Mouse (Mus musculus): ENCODE results near the gene Gpbar1. TPM values are rescaled to one million over a fixed set of nuclear protein-coding genes. Genes with fewer than 3 reads are reported as not detected.

Gene Gpbar1
- total RNA-seq, 1 experiment, result 0.45 TPM

DNA sequence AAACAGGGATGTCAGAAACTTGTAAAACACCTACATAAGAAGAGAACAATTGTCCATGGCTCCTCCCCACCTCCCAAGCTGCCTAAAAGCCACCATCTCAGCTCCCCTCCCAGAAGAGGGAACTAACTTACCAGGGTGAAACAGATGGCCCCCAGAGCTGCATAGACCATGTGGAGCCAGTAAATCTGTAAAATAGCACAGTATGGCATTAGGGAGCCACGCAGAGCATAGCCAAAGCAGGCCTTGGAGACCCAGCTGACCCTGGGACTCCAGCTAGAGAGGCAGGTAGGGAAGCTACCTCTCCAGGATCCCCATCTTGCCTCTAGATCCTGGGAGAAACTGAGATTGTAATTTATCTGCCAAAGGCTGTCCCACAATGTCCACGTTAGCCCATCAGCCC is 11.4 kb downstream of the Gpbar1 start:
- TF ChIP-seq HCFC1 (IDR thresholded peaks at IDR 0.05; ENCODE audit: borderline replicate concordance, insufficient read depth, low read length), result no peak
- no peak for TF ChIP-seq CHD2 (IDR thresholded peaks at IDR 0.05; ENCODE audit: low read depth, low read length)
- no peak for TF ChIP-seq ZNF384 (IDR thresholded peaks at IDR 0.05; ENCODE audit: low read depth, low read length)
- no peak for TF ChIP-seq MAFK (IDR thresholded peaks at IDR 0.05; ENCODE audit: insufficient read depth, low read depth, low read length)
- TF ChIP-seq ZC3H11A (IDR thresholded peaks at IDR 0.05; ENCODE audit: borderline replicate concordance, low read depth, low read length), result no peak
- H3K9ac ChIP-seq (ENCODE audit: insufficient read depth, low read depth, low read length, poor library complexity, severe bottlenecking), result no peak overlapping the region
- H3K36me3 ChIP-seq (ENCODE audit: control insufficient read depth, insufficient read depth, low read length, poor library complexity, severe bottlenecking), result peaks cover 46% of the 10 kb centered on the region
- no peak for DNase-seq (ENCODE audit: low read depth, low spot score)
- H3K4me1 ChIP-seq (ENCODE audit: control insufficient read depth in 2 of 2, insufficient read depth in 2 of 2, low read length in 2 of 2, poor library complexity in 1 of 2), result no peaks in the 10 kb centered on the region
- no peak overlapping the region for H3K4me3 ChIP-seq (ENCODE audit: insufficient read depth in 1 of 2, low read depth in 1 of 2, low read length in 2 of 2, poor library complexity in 1 of 2, severe bottlenecking in 1 of 2)
- no peaks in the 10 kb centered on the region for H3K9me3 ChIP-seq (ENCODE audit: control insufficient read depth, insufficient read depth, low read depth, low read length)
- no peak overlapping the region for H3K27ac ChIP-seq (ENCODE audit: insufficient read depth, low read depth, low read length, poor library complexity, severe bottlenecking)
- in situ Hi-C loops (cut with MboI; ENCODE audit: low sequenced_read_pairs in 2 of 2, unreplicated experiment in 2 of 2), result no loop called here

- H3K9ac ChIP-seq (ENCODE audit: insufficient read depth, low read depth, low read length, poor library complexity, severe bottlenecking), result no peak overlapping the region
- TF ChIP-seq CHD2 (IDR thresholded peaks at IDR 0.05; ENCODE audit: low read depth, low read length) (no peak), ZNF384 (IDR thresholded peaks at IDR 0.05; ENCODE audit: low read depth, low read length) (no peak), MAFK (IDR thresholded peaks at IDR 0.05; ENCODE audit: insufficient read depth, low read depth, low read length) (no peak)
- no peak overlapping the region for H3K27ac ChIP-seq (ENCODE audit: insufficient read depth, low read depth, low read length, poor library complexity, severe bottlenecking)
- DNase-seq (ENCODE audit: low read depth, low spot score), result no peak
- peaks cover 46% of the 10 kb centered on the region for H3K36me3 ChIP-seq (ENCODE audit: control insufficient read depth, insufficient read depth, low read length, poor library complexity, severe bottlenecking)
- H3K4me3 ChIP-seq (ENCODE audit: insufficient read depth in 1 of 2, low read depth in 1 of 2, low read length in 2 of 2, poor library complexity in 1 of 2, severe bottlenecking in 1 of 2), result no peak overlapping the region
- in situ Hi-C loops (cut with MboI; ENCODE audit: low sequenced_read_pairs in 2 of 2, unreplicated experiment in 2 of 2), result no loop called here
- H3K9me3 ChIP-seq (ENCODE audit: control insufficient read depth, insufficient read depth, low read depth, low read length), result no peaks in the 10 kb centered on the region
- H3K4me1 ChIP-seq (ENCODE audit: control insufficient read depth in 2 of 2, insufficient read depth in 2 of 2, low read length in 2 of 2, poor library complexity in 1 of 2), result no peaks in the 10 kb centered on the region
These were observed 11.8 kb downstream of the Gpbar1 start for GRCm38 (mm10) chr1:74290141-74290540.

DNA sequence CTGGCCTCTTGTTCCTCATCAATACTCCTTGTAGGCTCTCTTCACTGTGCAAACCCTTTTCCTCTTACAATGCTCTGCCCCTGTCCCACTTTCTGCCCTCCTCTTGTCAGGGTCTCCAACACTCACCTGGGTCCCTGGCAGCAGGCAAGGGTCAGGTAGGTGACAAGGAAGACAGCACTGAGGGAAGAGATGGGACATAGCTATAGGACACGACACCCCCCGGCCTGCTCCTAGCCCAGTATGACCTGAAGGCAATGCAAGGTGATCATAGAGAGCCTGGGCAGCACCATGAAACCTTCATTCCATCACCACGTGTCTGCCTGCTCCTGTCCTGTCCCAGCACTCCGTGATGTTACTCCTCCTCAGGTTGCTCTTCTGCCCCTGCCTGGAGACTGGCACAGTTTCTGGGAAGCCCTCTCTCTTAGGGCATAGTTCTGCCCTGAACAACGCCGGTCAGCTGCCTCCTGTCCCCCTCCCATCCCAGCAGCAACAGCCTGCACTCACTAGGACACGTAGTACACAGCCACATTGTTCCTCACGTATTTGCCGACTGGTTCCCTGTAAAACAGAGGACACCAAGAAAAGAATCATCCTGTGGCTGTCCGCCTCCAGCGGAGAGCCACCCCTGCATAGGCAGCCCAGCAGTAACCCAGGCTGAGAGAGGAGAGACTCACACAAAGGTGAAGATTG is 14.1 kb downstream of the Gpbar1 start:
- Histone ChIP-seq H3K9ac (ENCODE audit: insufficient read depth, low read depth, low read length, poor library complexity, severe bottlenecking) (no peak overlapping the region), H3K36me3 (ENCODE audit: control insufficient read depth, insufficient read depth, low read length, poor library complexity, severe bottlenecking) (peaks cover 46% of the 10 kb centered on the region), H3K27ac (ENCODE audit: insufficient read depth, low read depth, low read length, poor library complexity, severe bottlenecking) (no peak overlapping the region), H3K4me1 (ENCODE audit: control insufficient read depth in 2 of 2, insufficient read depth in 2 of 2, low read length in 2 of 2, poor library complexity in 1 of 2) (peaks cover 2 to 8% of the 10 kb centered on the region in 2 experiments; a peak in 2 of 4 replicates), H3K4me3 (ENCODE audit: insufficient read depth in 1 of 2, low read depth in 1 of 2, low read length in 2 of 2, poor library complexity in 1 of 2, severe bottlenecking in 1 of 2) (no peak overlapping the region), H3K9me3 (ENCODE audit: control insufficient read depth, insufficient read depth, low read depth, low read length) (no peaks in the 10 kb centered on the region)
- in situ Hi-C loops (cut with MboI; ENCODE audit: low sequenced_read_pairs in 2 of 2, unreplicated experiment in 2 of 2), result no loop called here
- no peak for TF ChIP-seq MAFK (IDR thresholded peaks at IDR 0.05; ENCODE audit: insufficient read depth, low read depth, low read length)
- no peak for TF ChIP-seq ZNF384 (IDR thresholded peaks at IDR 0.05; ENCODE audit: low read depth, low read length)
- TF ChIP-seq ZC3H11A (IDR thresholded peaks at IDR 0.05; ENCODE audit: borderline replicate concordance, low read depth, low read length), result no peak
- no peak for TF ChIP-seq CHD2 (IDR thresholded peaks at IDR 0.05; ENCODE audit: low read depth, low read length)
- TF ChIP-seq HCFC1 (IDR thresholded peaks at IDR 0.05; ENCODE audit: borderline replicate concordance, insufficient read depth, low read length), result no peak
- DNase-seq (ENCODE audit: low read depth, low spot score), result no peak

GRCm38 (mm10) chr1:74293306-74293960 is 15.1 kb downstream of the Gpbar1 start:
- TF ChIP-seq HCFC1 (IDR thresholded peaks at IDR 0.05; ENCODE audit: borderline replicate concordance, insufficient read depth, low read length) (no peak), ZC3H11A (IDR thresholded peaks at IDR 0.05; ENCODE audit: borderline replicate concordance, low read depth, low read length) (no peak), MAFK (IDR thresholded peaks at IDR 0.05; ENCODE audit: insufficient read depth, low read depth, low read length) (no peak), ZNF384 (IDR thresholded peaks at IDR 0.05; ENCODE audit: low read depth, low read length) (no peak), CHD2 (IDR thresholded peaks at IDR 0.05; ENCODE audit: low read depth, low read length) (no peak)
- in situ Hi-C loops (cut with MboI; ENCODE audit: low sequenced_read_pairs in 2 of 2, unreplicated experiment in 2 of 2), result no loop called here
- no peak overlapping the region for H3K9ac ChIP-seq (ENCODE audit: insufficient read depth, low read depth, low read length, poor library complexity, severe bottlenecking)
- H3K4me1 ChIP-seq (ENCODE audit: control insufficient read depth in 2 of 2, insufficient read depth in 2 of 2, low read length in 2 of 2, poor library complexity in 1 of 2), result peaks cover 2 to 9% of the 10 kb centered on the region in 2 experiments; a peak in 3 of 4 replicates
- H3K36me3 ChIP-seq (ENCODE audit: control insufficient read depth, insufficient read depth, low read length, poor library complexity, severe bottlenecking), result peaks cover 45% of the 10 kb centered on the region
- no peak overlapping the region for H3K27ac ChIP-seq (ENCODE audit: insufficient read depth, low read depth, low read length, poor library complexity, severe bottlenecking)
- no peaks in the 10 kb centered on the region for H3K9me3 ChIP-seq (ENCODE audit: control insufficient read depth, insufficient read depth, low read depth, low read length)
- DNase-seq (ENCODE audit: low read depth, low spot score), result no peak
- no peak overlapping the region for H3K4me3 ChIP-seq (ENCODE audit: insufficient read depth in 1 of 2, low read depth in 1 of 2, low read length in 2 of 2, poor library complexity in 1 of 2, severe bottlenecking in 1 of 2)

All from ES-E14 (cell line).